Mouse (Mus musculus): ENCODE data around the gene Hoxc12.

The Hoxc12 gene

DNA sequence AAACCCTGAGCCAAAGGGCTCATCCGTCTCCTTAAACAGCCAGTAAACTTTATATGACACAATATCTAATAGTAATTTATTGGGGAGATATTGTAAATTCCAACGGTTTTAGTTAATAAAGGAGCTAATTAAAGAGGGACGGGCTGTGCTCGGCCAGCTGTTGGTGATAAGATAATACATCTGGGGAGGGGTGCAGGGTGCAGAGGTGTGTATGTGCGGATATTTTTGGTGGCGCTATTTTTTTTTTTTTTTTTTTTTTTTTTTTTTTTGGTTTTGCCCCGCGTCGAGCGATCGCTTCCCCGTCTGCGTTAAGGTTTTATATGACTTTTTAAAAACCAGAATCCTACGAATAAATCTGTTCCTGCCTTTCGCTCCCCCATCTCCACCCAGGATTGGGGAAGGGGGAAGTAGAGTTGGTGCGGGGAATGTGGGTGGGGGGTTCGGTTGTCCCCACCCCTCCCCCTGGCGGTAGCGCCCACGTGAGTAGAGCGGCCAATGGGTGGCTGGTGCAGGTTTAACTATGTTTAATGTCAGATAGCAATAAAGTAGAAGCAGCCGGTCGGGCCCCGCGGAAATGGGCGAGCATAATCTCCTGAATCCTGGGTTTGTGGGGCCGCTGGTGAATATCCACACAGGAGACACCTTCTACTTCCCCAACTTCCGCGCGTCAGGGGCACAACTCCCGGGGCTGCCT lies at the start of gene Hoxc12:
Hoxc12 (plus strand) TSS at position 479 of the 694 bp plus-strand sequence.
- no peak for DNase-seq

DNA sequence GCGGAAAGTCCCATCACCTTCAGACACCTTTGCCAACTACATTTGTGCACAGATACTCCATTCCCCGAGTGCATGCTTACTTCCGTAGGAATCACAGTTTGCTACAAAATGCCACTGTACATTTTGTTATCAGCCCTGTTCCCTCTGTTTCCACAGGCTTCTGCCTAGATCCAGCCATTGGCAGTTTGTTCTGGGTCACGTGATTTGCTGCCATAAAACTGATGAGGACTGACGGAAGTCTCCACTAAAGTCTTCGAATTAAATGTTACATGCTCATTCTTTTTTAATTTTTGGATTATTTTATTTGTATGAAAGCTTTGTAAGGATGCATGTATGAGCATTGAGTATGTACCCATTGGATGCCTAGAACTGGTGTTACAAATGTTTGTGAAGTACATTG lies 41.4 kb upstream of the Hoxc12 start:
- no peak for DNase-seq

- DNase-seq = no peak
Measured at GRCm38 (mm10) chr15:102904946-102905345, 31.6 kb upstream of the Hoxc12 start.

DNA sequence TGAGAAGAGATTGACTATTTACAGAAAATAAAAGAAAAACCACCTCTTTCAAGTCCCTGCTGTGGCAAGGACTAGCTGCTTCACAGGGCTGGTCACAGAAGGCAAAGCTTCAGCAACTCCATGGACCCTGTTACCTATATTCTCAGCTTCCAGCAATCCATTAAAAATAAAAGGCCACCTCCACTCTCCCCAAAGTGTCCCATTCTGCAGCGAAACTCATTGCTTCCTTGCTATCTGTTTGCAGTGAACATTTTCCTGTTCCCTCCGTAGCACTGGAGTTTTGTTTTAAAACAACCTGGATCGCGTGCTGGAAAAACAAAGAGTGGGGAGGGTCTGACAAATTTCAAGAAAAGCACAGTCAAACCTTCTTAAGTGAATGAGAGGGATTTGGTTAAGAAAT lies 27.0 kb upstream of the Hoxc12 start:
- no peak for DNase-seq

DNA sequence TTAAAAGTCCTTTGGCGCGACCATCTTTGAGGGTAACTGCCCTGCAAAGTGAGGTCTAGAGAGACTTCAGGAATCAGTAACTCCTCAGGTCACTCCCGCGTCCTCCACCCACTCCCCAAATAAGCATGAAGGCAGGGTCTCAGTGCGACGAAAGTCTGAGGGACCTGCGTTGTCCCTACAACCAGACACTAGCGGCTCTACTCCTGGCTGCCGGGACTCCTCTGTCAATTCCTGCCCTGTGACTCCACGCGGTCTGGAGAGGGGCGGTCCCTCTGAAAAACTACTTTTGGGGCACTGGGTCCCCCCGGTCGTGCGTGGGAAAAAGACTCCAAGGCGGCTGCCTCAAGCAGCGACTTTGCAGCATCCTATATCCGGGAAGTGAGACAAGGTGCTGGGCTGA lies 26.5 kb upstream of the Hoxc12 start:
- DNase-seq = no peak

GRCm38 (mm10) chr15:102910496-102911095 lies 26.0 kb upstream of the Hoxc12 start:
- no peak for DNase-seq

DNA sequence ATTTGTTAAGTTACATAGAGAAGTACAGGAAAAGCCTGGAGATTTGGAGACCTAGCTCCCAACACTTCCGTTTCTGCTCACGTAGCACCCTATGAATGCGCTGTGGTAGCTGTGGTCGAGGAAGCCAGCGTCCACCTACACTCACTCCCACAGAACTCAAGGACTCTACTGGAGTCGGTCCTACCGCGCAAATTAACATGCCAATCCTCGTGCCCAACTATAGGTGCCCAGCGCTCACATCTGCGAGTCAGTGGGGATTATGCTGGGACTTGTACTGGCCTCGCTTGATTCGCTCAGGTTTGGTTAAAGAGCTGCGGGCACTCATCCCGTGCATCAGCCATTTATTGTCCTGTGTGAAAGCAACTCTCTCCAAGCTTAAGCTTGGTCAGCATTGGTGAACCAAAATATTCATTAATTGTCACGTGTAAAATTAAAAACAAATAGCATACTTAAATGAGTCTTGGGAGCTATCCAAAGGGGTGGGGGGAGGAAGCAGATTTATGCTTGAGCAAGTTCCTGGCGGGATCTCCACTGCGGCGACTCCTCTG lies 23.4 kb upstream of the Hoxc12 start:
- no peak for DNase-seq

- no peak for DNase-seq
Measured at GRCm38 (mm10) chr15:102917972-102918572, 18.5 kb upstream of the Hoxc12 start.

DNA sequence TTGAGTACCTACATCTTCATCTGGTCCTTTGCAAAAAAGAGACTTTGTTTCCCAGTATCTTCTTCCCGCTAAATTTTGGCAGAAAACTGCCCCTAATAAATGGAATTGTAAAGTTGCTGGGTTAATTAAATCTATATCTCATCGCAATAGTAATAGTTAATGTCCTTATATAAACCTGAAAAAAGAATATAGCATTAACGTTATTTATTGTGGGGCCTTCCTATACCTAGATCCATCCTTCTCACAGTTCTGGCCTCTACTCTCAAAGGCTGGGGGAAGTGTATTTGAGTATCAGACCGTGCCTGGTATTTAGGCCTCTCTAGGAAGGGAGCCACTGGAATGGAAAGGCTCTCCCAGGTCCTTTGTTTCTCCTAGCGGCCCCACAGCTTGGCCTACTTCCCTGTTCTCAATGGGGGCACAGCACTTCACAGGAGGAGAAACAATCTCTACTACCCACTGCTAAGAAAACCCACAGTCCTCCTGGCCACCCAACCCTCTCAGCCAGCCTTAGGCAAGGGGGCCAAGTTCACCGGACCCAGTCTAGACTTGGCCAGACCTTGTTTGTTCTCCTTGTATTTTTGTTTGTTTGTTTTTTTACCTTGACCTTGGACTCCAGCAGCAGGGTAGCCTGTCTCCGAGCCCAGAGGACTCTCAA lies 17.8 kb upstream of the Hoxc12 start:
- no peak for DNase-seq

DNA sequence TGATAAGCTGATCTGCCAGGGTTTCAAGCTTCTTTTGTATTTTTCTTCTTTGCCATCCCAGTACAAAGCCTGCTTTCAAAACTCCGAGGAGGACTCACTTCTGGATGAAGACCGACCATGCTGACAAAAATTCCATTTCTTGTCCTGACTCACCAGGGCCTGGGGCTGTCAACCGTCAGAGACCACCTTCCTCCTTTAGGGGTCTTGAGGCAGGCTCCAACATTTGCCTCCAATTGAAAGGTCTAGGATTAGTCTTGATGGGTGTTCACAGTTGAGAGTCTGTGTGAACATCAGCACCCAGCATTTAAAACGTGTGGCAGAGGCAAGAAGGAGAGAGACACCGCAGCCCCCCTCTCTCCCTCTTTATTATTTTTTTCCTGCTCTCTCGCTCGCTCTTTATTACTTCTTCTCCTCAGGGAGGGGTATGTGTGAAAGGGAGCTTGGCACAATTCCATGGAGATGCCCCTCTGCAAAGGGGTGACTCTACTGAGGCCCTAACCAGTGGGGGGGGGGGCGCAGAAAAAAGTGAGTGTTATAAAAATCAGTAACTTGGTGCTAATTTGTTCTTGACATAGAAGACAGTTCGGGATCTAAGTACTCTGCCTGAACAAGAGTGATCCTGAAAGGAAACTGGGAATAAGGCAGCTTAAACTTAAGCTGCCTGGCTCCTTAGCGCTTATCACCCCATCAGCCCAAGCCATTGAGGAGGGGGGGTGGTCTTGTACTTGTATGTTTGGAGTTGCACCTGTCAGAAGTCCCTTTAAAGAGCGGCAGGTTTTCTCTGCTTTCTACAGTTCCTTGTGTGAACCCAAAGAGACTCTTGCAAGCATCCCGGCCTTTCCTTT lies 17.0 kb upstream of the Hoxc12 start:
- no peak for DNase-seq

DNA sequence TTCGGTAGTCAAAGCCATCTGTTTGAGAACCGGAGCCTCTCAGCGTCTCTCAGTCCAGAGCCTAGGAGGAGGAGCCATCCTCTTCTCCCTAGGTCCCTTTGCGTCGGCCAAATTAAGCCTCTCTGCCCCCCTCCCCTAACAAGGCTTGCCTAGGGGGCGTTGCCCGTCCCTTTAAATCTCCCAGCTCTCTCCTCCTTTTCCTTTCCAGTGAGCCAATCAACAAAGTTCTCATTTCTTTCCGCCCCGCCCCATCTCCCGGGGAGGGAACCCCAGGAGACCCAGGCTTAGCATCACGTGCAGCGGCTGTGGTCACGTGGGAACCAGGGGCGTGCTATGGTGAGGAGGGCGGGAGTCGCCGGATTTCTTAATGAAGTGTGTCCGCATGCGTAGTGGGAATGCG lies 15.9 kb upstream of the Hoxc12 start:
- no peak for DNase-seq

- DNase-seq = no peak
Measured at GRCm38 (mm10) chr15:102921053-102922011, 15.2 kb upstream of the Hoxc12 start, which contains the start of gene Hoxc13. Hoxc13 (plus strand) TSS chr15:102921103.

DNA sequence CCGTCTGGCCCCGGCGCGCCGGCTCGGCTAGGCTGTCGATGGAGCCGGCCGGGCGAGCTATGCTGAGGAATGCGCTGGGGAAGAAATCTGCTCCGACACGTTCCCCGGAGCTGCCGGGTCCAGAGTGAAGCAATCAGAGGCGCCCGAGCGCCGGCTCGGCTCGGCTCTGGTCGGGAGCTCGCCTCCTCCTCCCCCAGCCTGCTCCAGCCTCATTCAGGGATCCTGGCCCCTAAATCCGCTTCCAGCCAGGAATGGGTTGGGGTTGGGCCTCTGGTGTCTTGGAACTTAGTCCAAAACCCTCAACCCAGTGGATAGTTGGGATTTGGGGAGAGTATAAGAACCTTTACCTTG lies 14.6 kb upstream of the Hoxc12 start:
- no peak for DNase-seq

GRCm38 (mm10) chr15:102922636-102923500 lies 13.7 kb upstream of the Hoxc12 start:
- DNase-seq = no peak

DNA sequence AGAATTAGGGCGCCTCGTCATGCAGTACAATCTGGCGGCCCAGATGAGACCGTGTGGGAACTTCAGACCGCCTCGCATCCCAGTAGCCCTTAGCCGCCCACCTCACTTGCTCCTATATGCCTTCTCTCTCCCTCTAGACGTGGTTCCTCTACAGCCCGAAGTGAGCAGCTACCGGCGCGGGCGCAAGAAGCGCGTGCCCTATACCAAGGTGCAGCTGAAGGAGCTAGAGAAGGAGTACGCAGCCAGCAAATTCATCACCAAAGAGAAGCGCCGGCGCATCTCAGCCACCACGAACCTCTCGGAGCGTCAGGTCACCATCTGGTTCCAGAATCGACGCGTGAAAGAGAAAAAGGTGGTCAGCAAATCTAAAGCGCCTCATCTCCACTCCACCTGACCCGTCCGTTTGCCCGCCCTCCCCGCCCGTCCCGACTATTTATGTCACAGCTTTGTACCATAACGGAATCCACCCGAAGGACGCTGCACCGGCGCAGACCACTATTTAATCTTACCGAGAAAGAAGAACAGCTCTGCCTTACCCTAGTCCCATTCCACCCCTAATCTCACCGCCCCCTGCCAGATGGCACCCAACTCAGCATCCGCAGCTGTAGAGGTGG lies 9.4 kb upstream of the Hoxc12 start:
- no peak for DNase-seq

GRCm38 (mm10) chr15:102931706-102932358 lies 4.7 kb upstream of the Hoxc12 start:
- no peak for DNase-seq

DNA sequence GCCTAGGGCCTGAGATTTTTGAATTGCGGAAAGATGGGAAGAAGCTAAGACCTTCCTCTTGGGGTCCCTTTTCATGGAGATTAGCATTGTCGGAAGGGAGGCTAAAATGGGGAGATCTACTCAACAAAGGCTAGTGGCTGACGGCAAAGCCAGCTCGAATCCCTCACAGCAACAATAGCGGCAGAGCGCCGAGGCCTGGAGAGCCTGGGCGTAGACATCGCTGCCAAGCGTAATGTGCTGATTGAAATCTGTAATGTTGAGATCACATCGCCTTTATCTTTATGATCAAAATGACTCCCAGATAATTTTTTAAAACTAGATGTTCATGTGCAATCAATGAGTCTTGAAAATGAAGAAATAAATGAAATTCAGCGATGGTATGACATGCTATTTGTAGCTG lies 2.1 kb upstream of the Hoxc12 start:
- no peak for DNase-seq

- DNase-seq = no peak
Measured at GRCm38 (mm10) chr15:102934897-102935296, 1.7 kb upstream of the Hoxc12 start.

DNA sequence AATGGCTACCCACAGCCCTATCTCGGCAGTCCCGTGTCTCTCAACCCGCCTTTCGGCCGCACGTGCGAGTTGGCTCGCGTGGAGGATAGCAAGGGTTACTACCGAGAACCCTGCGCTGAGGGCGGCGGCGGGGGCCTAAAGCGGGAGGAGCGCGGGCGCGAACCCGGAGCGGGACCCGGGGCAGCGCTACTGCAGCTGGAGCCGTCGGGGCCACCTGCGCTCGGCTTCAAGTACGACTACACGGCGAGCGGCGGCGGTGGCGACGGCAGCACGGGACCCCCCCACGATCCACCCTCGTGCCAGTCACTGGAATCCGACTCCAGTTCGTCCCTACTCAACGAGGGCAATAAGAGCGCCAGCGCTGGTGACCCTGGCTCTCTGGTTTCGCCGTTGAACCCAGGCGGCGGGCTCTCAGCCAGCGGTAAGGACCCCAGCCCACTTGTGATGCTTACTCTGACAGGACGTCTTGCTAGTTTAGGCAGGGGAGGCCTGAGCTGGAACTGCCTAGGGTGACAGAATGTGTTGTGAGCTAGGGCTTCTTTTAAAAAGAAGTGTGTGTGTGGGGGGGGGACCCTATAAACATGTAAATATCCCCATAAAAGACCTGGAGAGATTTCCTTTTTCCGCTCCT lies 594 bp downstream of the Hoxc12 start:
- DNase-seq = no peak
